Mouse (Mus musculus) cerebellum, adult (tissue): ENCODE results near the gene Rimbp3.
"Not testable (repeated sequence)": the region's sequence is repeated elsewhere in the genome, so short reads cannot be mapped to it uniquely, and the experiment has no call there.

ENCODE experiments used
- ATAC-seq: cut with Nextera tagmentation; 2 replicates; pipeline ENCODE4 v1.9.2; 2017; ENCODE audit warnings: mild to moderate bottlenecking, moderate library complexity, mixed read lengths; ENCODE audit not compliant: insufficient number of reproducible peaks, low FRiP score, low TSS enrichment

Rimbp3 gene

DNA sequence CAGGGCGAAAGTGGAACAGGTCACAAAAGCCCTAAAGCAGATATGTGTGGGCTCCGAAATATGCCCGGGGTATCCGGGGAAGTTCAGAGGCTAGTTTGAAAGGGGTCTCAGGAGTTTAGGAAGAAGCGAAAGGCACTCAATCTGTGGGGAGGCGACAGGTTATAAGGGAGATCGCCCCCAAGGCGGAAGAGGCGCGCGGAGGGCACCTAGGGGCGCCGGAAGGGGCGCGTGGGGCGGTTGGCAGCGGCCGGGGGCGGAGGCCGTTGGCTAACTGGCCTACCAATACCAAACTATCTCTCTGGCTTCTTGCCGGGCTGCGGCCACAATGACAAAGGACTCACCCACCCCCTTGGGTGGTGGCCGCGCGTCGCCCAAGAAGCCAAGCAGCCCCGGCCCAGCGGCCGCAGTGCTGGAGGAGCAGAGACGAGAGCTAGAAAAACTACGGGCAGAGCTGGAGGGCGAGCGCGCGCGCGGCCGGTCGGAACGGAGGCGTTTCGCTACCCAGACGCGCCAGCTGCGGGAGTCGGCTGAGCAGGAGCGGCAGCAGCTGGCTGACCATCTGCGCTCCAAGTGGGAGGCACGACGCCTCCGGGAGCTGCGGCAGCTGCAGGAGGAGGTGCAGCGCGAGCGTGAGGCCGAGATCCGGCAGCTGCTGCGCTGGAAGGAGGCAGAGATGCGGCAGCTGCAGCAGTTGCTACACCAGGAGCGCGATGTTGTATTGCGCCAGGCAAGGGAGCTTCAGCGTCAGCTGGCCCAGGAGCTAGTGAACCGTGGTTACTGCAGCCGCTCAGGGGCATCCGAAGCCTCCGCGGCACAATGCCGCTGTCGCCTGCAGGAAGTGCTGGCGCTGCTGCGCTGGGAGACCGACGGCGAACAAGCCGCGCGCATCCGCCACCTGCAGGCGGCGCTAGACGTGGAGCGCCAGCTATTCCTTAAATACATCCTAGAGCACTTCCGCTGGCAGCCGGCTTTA lies at the start of gene Rimbp3:
TSS of gene Rimbp3 (plus strand) at position 215 of the 973 bp plus-strand sequence.
- ATAC-seq, result peak; percentile 55; the same call in 1 of the 2 replicates

DNA sequence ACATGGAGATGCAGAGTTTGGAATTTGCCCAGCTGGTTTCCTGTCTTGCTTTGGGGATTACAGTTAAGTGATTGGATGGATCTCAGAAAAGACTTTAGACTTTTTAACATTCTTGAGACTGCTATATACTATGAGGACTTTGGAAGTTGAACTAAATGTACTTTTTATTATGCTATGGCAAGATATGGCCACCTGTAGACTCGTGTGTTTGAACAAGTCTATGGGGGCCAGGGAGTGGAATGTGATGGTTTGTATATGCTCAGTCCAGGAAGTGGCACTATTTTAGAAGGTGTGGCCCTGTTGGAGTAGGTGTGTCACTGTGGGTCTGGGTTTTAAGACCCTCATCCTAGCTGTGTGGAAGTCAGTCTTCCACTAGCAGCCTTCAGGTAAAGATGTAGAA lies 42.9 kb upstream of the Rimbp3 start:
- not testable (repeated sequence) for ATAC-seq

DNA sequence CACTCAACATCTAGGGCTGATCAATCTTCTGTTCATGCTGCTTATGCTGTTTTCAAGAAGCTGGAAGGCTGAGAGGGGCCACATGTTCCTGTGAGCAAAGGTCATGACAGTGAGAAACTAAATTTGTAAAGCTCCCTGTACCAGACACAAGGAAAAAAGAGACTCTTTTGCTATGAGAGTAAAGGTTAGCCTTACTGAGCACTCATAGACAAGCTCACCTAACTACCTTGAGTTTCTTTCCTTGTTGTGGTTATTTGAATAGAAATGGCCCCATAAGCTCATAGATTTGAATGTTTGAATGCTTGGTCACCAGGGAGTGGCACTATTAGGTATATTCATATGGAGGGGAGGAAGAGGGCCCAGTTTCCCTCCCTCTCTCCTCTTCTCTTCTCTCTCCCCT lies 41.2 kb upstream of the Rimbp3 start:
- no peak for ATAC-seq

DNA sequence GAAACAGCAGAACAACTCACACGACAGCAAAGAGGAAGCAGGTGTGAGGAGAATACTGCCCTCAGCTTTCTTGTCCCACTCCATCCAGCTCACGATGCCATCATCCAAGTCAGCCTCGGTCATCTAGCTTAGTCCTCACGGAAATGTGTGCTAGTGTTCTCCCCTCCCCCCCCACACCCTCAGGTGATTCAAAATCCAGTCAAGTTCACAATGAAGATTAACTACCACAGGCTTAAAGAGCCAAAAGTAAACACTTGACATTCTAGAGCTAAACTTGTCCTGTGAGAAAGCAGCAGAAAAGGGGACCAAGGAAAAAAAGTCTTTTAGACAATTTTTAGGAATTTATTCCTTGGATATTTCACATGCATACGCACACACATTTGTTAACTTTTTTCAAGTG lies 40.4 kb upstream of the Rimbp3 start:
- ATAC-seq, result no peak

DNA sequence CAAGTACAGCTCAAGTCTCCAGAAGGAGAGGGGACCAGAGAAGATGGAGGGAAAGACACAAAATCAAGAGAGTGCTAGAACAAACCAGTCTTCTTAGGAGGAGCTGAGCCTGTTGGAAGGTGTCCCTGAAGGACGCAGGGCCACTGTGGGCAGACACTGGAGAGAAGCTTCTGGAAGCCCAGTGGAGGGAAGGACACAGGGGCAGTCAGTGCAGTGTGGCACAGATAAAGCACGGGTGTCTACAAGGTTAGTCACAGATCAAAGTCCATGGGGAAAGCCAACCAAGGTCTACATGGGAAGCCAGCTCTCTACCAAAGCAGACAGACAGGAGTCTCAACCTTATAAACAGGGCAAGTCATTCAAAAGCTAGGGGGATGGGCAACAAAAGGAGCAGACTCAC lies 32.6 kb upstream of the Rimbp3 start:
- no peak for ATAC-seq

DNA sequence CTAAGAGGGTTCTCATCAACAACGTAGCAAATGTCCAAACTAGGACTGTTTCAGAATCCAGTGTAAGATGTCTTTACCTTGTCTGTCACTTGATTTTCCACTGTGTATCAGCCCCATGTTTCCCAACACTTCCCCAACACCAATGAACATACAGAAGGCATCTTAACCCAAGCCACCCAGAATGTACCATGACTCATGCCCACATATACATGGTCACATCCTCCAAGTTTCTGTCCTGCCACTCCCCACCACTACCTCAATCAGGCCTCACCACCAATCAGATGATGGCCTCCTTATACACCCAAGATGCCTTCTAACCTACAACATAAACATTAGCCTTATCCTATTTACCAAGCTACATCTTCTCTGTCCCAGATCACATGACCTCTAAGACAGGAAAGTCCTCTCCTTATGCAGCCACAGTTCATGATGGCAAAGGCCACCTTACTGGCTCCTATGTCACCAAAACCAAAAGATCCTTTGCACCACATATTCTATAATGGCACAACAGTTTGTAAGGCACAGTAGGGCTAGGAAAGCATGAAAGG lies 30.7 kb upstream of the Rimbp3 start:
- ATAC-seq, result no peak

DNA sequence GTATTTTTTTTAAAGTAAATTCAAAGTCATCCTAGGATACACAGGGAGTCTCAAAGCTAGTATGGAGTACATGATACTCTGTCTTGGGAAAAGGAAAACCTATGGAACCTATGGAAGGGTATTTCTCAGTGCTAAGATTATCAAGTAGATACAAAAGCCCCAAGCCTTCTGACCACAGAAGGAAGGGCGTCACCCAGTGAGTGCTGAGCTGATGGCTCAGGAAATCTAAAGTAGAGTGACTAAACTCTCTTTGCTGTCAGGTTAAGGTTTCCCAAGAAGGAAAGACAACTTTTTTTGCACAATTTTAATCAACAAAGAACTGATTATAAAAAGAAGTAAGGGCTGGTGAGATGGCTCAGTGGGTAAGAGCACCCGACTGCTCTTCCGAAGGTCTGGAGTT lies 28.7 kb upstream of the Rimbp3 start:
- no peak for ATAC-seq

DNA sequence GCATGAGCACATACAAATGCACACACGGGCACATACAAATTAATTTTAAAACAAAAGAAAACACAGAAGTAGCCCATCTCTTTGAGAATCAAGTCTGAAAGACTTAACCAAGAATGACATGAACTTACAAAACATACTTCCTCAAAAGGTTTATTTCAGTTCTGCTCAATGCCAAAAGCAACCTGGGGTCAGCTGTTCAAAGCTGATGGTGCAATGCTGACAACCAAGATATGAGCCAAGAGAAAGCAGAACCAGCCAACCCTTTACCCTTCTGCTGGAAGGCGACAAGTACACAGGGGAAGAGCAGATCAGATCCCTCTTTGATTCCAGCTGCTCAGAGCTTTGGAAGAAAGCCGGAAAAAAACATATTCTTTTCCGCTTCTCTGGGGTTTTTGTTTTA lies 27.0 kb upstream of the Rimbp3 start:
- ATAC-seq, result no peak

DNA sequence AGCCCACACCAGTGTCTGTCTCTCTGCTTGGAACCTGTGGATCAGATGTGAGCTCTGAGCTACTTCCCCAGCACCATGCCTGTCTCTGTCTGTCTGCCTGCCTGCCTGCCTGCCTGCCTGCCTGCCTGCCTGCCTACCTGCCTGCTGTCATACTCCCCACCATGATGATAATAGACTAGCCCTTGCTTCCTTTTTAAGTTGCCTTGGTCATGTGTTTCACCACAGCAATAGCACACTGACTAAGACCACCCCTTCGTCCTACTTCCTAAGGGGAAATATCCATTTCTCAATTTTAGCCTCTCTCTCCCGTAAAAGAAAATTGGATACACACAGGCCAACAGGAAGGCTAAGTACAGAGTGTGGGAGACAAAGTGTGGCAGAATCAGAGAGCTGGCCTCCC lies 26.3 kb upstream of the Rimbp3 start:
- ATAC-seq, result no peak

DNA sequence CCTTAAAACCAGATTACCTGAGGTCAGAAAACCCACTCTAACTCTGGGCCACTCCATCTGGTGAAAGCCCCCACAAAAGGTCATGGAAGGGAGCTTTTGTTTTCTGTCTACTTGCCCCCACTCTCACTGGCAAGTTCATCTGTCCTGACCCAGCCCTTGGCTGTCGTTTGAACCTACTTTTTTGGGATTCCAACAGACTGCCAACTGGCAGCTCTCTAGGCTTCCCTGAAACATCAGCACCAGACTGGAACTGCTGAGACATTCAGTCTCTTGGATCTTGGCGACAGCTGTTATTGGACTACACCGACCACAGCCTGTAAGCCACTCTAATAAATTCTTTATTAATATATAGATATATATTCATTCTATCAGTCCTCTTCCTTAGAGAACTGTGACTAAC lies 25.4 kb upstream of the Rimbp3 start:
- ATAC-seq, result no peak

DNA sequence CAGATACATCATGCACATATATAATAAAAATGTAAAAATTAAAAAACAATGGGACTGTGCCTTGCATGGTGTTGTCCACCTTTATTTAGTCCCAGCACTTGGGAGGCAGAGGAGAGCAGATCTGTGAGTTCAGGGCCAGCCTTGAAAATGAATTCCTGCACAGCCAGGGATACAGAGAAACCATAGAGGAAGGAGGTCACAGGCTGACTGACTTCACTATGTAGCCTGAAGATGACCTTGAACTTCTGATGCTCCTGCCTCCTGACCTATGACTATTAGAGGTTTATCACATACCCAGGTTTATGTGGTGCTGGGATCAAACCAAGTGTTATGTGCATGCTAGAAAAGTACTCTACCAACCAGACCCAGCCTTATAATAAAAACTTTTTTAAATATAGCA lies 22.9 kb upstream of the Rimbp3 start:
- no peak for ATAC-seq

DNA sequence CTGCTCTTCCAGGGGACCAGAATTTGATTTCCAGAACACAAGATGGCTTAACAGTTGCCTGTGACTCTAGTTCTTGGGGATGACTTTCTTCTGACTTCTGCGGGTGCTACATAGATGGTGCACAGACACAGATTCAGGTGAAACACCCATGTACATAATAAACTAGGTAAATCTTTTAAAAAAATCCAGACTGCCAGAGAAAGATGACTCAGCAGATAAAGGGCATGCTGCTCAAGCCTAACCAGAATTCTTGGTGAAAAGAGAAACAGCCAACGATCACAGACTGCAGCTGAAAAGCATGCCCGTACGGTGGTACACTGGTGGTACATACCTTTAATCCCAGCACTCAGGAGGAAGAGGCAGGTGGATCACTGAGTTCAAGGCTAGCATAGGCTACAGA lies 14.6 kb upstream of the Rimbp3 start:
- ATAC-seq, result no peak

DNA sequence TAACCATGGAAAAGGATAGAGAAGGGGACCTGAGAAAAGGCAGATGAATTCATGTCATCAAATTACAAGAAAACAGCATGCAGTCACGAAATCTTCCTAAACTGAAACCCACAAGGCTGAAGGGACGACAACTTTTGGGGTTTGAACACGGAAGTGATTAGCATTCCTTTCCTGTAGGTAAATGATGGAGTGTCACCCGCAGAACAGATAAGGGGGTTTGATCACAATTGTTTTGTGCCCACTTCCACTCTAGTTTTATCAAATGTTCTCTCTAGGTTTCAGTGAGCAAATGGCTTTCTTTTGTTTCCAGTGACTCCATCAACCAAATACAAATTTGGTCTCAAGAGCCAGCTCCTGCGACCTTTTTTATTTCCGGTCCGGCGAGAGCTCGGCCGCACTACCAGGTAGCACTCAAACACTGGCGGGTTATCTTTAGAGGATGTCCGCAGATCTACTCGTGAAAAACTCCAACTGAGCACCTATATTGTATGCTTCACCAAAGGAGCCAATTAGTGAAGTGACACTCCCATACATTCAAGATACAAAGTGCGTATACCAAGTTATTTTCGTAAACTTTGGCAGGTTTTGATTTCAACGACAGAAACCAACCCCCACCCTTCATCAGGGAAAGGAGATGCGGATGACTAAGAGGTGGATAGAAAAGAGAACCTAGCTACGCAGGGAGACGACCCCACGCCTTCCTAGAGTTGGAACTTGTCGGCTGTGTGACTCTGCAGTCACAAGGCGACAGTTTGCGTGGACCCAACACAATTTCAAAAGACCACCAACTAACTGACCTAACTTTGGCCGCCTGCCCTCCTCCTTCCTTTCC lies 8.1 kb upstream of the Rimbp3 start:
- ATAC-seq, result 0 out of 2 replicates have a peak, but pooled peaks have one; percentile 7

DNA sequence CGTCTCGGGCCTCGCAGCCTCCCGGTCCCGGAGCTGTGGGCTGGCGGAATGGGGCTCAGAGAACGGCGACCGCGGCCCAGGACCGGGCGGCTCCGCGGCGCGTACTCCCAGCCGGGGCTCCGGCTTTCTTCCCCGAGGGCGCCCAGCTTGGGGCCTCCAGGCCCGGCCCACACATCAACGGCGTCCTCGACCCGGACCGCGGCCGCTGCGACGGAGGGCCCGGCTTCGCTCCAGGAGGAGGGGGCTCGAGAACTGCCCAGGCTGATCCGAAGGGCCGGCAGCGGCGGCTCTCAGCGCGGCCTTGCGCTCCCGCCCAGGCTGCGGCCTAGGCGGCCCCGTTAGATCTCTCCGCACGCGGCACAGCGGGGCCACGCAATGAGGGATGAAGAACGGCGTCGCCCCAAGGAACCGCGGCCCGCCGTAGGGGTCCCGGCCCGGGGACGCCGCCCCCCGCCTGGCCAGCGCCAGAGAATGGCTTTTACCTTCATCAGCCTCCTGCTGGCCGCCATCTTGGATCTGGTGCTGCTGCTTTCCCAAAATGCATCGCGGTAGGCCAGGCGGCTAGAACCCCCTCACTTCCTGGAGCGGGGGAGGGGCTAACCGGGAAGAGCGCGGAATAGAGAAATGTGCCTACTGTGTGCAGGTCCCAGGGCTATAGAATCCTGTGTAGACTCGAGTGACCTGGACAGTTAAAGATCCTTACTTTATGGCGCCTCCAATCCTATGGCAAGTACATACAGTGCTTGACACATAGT lies 7.3 kb upstream of the Rimbp3 start:
- ATAC-seq, result peak; percentile 81

DNA sequence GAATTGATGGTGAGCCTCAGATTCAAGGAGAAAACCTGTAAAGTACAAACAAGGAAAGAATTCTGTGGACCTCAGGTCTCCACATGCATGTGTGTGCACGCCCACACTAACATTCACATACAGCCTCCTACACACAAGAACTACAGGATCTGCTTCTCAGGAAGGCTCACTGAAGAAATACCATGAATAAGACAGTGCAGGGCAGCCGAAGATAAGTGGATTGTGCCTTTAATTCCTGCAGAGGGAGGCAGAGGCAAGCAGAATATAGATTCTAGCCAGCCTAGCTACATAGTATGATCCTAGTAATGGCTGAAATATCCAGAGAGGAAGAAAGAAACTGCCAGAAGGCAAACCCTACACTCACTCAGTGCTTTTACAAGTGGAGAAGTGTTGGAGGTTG lies 6.4 kb upstream of the Rimbp3 start:
- ATAC-seq, result no peak

DNA sequence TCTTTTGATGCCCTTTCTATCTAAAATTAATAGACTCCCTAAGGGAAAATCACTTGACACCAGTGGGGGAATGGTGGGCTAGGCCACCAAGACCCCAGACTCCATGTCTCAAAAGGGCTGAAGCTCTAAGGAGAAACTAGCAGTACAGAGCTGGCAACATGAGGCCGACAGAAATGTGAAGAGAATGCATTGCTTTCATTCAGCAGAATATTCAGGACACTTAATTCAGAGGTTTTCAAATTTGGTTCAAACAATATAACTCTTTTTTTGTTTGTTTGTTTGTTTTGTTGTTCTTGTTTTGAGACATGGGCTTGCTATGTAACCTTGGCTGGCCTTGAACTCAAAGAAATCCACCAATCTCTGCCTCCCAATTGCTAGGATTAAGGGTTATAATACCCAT lies 5.9 kb upstream of the Rimbp3 start, which contains the start of gene Ube2l3:
TSS of gene Ube2l3 (minus strand) at position 101 of the 400 bp plus-strand sequence.
- ATAC-seq, result no peak

DNA sequence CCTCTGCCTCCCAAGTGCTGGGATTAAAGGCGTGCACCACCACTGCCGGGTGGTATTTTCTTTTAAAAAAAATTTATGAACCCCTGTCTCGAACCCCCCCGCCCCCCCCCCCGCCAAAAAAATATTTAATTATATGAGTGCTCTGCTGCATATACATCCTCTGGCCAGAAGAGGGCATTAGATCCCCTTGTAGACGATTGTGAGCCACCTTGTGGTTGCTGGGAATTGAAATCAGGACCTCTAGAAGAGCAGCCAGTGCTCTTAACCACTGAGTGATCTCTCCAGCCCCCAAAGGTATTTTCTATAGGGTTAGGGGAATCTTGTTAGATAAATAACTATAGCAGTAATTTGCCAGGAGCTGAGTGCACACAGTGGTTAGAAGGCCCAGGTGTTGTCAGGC lies 3.4 kb upstream of the Rimbp3 start:
- ATAC-seq, result no peak

DNA sequence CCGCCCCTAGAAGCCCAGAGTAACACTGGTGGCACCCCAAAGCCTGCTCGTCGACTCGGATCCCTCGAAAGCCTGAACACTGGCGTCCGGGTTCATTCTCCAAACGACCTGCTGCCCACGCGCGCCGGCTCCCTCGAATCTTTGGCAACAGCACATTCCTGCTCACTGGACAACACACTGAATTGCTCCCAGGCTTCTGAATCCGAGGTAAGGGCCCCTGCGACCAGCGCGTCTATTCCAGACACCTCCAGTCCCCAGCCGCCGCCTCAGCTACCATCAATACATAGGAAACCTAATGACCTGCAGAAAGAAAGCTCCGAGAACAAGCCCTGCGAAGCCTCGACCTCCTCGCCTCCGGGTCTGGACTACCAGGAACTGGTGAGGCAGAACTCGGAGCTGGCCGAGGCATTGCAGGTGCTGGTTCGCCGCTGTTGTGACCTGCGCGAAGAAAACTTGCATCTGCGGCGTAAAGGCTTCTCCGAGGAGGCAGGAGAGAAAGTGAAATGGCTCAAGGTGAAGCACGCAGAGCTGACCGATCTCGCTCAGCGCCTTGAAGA lies 1.1 kb downstream of the Rimbp3 start:
- ATAC-seq, result peak; percentile 11; the same call in 1 of the 2 replicates

DNA sequence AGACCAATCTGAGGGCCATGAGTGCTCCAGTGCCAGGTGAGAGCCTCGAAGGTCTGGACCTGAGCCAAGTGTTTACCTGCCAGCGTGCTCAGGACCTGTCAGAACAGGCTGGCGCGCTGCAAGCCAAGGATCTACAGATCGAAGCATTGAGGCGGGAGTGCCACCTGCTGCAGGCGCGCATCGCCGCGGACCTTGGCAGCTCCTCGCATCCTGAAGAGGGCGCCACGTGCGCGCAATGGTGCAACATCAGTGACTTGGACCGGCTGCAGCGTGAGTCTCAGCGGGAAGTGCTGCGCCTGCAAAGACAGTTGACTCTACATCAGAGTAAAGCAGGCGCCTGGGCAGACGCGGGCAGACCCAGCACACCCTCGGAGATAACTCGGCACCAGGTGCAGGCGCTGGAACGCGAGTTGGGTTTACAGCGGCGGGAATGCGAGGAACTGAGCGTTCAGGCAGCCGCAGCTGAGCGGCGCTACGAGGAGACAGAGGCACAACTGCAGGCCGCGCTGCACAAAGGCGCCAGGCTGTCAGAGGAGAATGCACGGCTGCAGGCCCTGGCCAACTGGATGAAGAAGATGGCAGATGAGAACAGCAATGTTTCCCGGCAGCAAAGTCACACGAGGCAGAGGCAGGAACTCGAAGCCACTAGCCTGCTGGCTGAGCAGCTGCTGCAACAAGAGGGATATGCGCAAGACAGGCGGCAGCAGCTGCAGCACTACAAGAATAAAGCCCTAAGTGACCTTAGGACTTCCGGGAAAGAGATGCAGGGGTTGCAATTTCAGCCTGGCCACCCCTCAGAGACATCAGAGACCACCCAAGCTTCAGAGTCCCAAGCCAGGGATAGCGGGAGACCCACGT lies 1.8 kb downstream of the Rimbp3 start:
- ATAC-seq, result peak; percentile 62; the same call in 1 of the 2 replicates
